Comparison of ENCODE assay signal across 9 mouse cellular contexts in genomic region chr1:131159573-131160327, GRCm38 (mm10). TPM values are rescaled to one million over a fixed set of nuclear protein-coding genes. Genes with fewer than 3 reads are reported as not detected.
A peak's percentile ranks its signal among the peaks of the same experiment; 100 is the strongest.
ATAC-seq and TF ChIP-seq lines count a peak whose summit lies in the region.
"Not testable (repeated sequence)": the region's sequence is repeated elsewhere in the genome, so short reads cannot be mapped to it uniquely, and the experiment has no call there.
"Had no signal": no experiment of that assay in that cellular context is flagged by ENCODE, and none has a peak within 500 bp of the region (broad histone marks: within the 10 kb centered on the region; RNA-seq: fewer than 3 reads in every experiment).

No protein-coding gene starts in this region.

- H3K4me1 ChIP-seq in ES-Bruce4 (ENCODE audit: control insufficient read depth, insufficient read depth, low read length); heart, embryonic 15.5 days (replicated peaks); limb, embryonic 12.5 days (replicated peaks); liver, embryonic 15.5 days (replicated peaks); lung, embryonic 15.5 days; stomach, embryonic 16.5 days (ENCODE audit: control insufficient read depth, insufficient read depth, low read length): not testable (repeated sequence)

- WGBS in heart, embryonic 15.5 days: 83% methylated on average over 3 of the region's 3 CpGs
- 80% methylated on average over 3 of the region's 3 CpGs for WGBS in limb, embryonic 12.5 days
- WGBS in liver, embryonic 15.5 days (ENCODE audit: insufficient replicate concordance): 60% methylated on average over 3 of the region's 3 CpGs
- WGBS in lung, embryonic 15.5 days: 76% methylated on average over 3 of the region's 3 CpGs
- 82% methylated on average over 3 of the region's 3 CpGs for WGBS in stomach, embryonic 16.5 days

- not testable (repeated sequence) for TF ChIP-seq POLR2A in ES-Bruce4 (IDR thresholded peaks at IDR 0.05; ENCODE audit: insufficient read depth, low read length)

- not testable (repeated sequence) for H3K9ac ChIP-seq in ES-Bruce4 (ENCODE audit: low read depth, poor library complexity, severe bottlenecking); heart, embryonic 15.5 days; limb, embryonic 12.5 days (replicated peaks); liver, embryonic 15.5 days; lung, embryonic 15.5 days; stomach, embryonic 16.5 days (ENCODE audit: low read length)

- not testable (repeated sequence) for TF ChIP-seq CTCF in ES-Bruce4 (IDR thresholded peaks at IDR 0.05; ENCODE audit: low read depth, low read length)

- not testable (repeated sequence) for H3K27me3 ChIP-seq in ES-Bruce4 (ENCODE audit: control insufficient read depth, insufficient read depth, low read length, poor library complexity, severe bottlenecking); heart, embryonic 15.5 days; limb, embryonic 12.5 days; liver, embryonic 15.5 days; lung, embryonic 15.5 days; stomach, embryonic 16.5 days (ENCODE audit: control insufficient read depth, insufficient read depth, low read length)

- TF ChIP-seq EP300 in ES-Bruce4 (IDR thresholded peaks at IDR 0.05; ENCODE audit: insufficient read depth, low read depth, low read length): not testable (repeated sequence)

- peak; percentile 29; the same call in 1 of the 2 replicates for ATAC-seq in erythroblast, adult 5-6 weeks (replicated peaks; ENCODE audit: low FRiP score, poor library complexity, severe bottlenecking)
- ATAC-seq in heart, embryonic 15.5 days (replicated peaks; ENCODE audit: insufficient number of reproducible peaks, insufficient read depth, low FRiP score, low read depth): peak; percentile 34; the same call in 1 of the 2 replicates
- 0 out of 2 replicates have a peak, but pooled peaks have one; percentile 56 for ATAC-seq in limb, embryonic 12.5 days (ENCODE audit: insufficient number of reproducible peaks, insufficient read depth, low FRiP score, low TSS enrichment, low read depth)
- ATAC-seq in liver, embryonic 15.5 days (ENCODE audit: insufficient read depth): peak; percentile 41; the same call in 1 of the 2 replicates
- peak; percentile 64 for ATAC-seq in lung, embryonic 15.5 days (ENCODE audit: borderline replicate concordance, extremely low read depth, low FRiP score, low TSS enrichment)
- ATAC-seq in megakaryocyte-erythroid progenitor cell, adult 5-6 weeks (replicated peaks; ENCODE audit: low FRiP score, low TSS enrichment, poor library complexity, severe bottlenecking): peak; percentile 71
- ATAC-seq in stomach, embryonic 16.5 days (ENCODE audit: insufficient read depth, low FRiP score): peak; percentile 78

- H3K27ac ChIP-seq in ES-Bruce4 (ENCODE audit: insufficient read depth, low read length): peak overlapping the region; percentile 76
- not testable (repeated sequence) for H3K27ac ChIP-seq in heart, embryonic 15.5 days; limb, embryonic 12.5 days; liver, embryonic 15.5 days (replicated peaks); lung, embryonic 15.5 days; stomach, embryonic 16.5 days (ENCODE audit: low read length)

- not testable (repeated sequence) for H3K9me3 ChIP-seq in ES-Bruce4 (replicated peaks; ENCODE audit: control insufficient read depth, insufficient read depth, low read length, poor library complexity, severe bottlenecking); heart, embryonic 15.5 days (replicated peaks); limb, embryonic 12.5 days; liver, embryonic 15.5 days (replicated peaks); lung, embryonic 15.5 days; stomach, embryonic 16.5 days (replicated peaks; ENCODE audit: control insufficient read depth, low read length)

- H3K4me2 ChIP-seq in heart, embryonic 15.5 days; limb, embryonic 12.5 days; liver, embryonic 15.5 days; lung, embryonic 15.5 days; stomach, embryonic 16.5 days (ENCODE audit: low read depth, low read length): not testable (repeated sequence)

- not testable (repeated sequence) for H3K4me3 ChIP-seq in ES-Bruce4 (ENCODE audit: low read depth, low read length); heart, embryonic 15.5 days; limb, embryonic 12.5 days (replicated peaks); liver, embryonic 15.5 days (replicated peaks); lung, embryonic 15.5 days; stomach, embryonic 16.5 days (replicated peaks; ENCODE audit: low read length)

- peaks cover 57% of the 10 kb centered on the region for H3K36me3 ChIP-seq in ES-Bruce4 (ENCODE audit: control insufficient read depth, insufficient read depth, low read length, poor library complexity, severe bottlenecking)
- H3K36me3 ChIP-seq in heart, embryonic 15.5 days: peaks cover 44% of the 10 kb centered on the region
- peaks cover 70% of the 10 kb centered on the region for H3K36me3 ChIP-seq in limb, embryonic 12.5 days
- peaks cover 58% of the 10 kb centered on the region for H3K36me3 ChIP-seq in liver, embryonic 15.5 days (replicated peaks)
- peaks cover 50% of the 10 kb centered on the region for H3K36me3 ChIP-seq in lung, embryonic 15.5 days
- peaks cover 24% of the 10 kb centered on the region for H3K36me3 ChIP-seq in stomach, embryonic 16.5 days (ENCODE audit: control insufficient read depth, insufficient read depth, low read length)

RNA-seq across cellular contexts. Expression of gene Eif2d, which starts 6.8 kb away (rescaled TPM):
- 96.5 and 99.1 TPM in 2 replicates for polyA plus RNA-seq in ES-Bruce4 (2011; ENCODE audit: insufficient read depth, insufficient read length, low read depth, missing spikeins)
- total RNA-seq in erythroblast, adult 5-6 weeks (2015; ENCODE audit: low replicate concordance): 10.8 and 13.6 TPM in 2 replicates
- total RNA-seq in erythroblast, adult 5-6 weeks (2017; ENCODE audit: low replicate concordance): 10.9 and 12.4 TPM in 2 replicates
- 41.2 and 47.9 TPM in 2 replicates for polyA plus RNA-seq in heart, embryonic 15.5 days (2015; fragmentation: Nextera tagmentation; extraction: Ambion mirVana)
- 66.1 and 68.8 TPM in 2 replicates for polyA plus RNA-seq in limb, embryonic 12.5 days (2016; fragmentation: Nextera tagmentation; extraction: Ambion mirVana)
- polyA plus RNA-seq in liver, embryonic 15.5 days (2015; fragmentation: Nextera tagmentation; extraction: Ambion mirVana): 26.0 and 28.1 TPM in 2 replicates
- 60.3 and 63.0 TPM in 2 replicates for polyA plus RNA-seq in lung, embryonic 15.5 days (2015; fragmentation: Nextera tagmentation; extraction: Ambion mirVana)
- total RNA-seq in megakaryocyte-erythroid progenitor cell, adult 5-6 weeks (2014; fragmentation: Nextera tagmentation): 73.6 and 79.4 TPM in 2 replicates
- 37.4 and 48.3 TPM in 2 replicates for total RNA-seq in megakaryocyte-erythroid progenitor cell, adult 5-6 weeks (2017)
- polyA plus RNA-seq in stomach, embryonic 16.5 days (2015; fragmentation: Nextera tagmentation; extraction: Ambion mirVana): 62.1 and 64.0 TPM in 2 replicates

RNA-seq across cellular contexts. Expression of gene Dyrk3, which starts 21.6 kb away (rescaled TPM):
- polyA plus RNA-seq in ES-Bruce4 (2011; ENCODE audit: insufficient read depth, insufficient read length, low read depth, missing spikeins): 27.3 and 27.6 TPM in 2 replicates
- total RNA-seq in erythroblast, adult 5-6 weeks (2015; ENCODE audit: low replicate concordance): 92.8 and 106 TPM in 2 replicates
- total RNA-seq in erythroblast, adult 5-6 weeks (2017; ENCODE audit: low replicate concordance): 97.3 and 107 TPM in 2 replicates
- 1.7 and 2.5 TPM in 2 replicates for polyA plus RNA-seq in heart, embryonic 15.5 days (2015; fragmentation: Nextera tagmentation; extraction: Ambion mirVana)
- 3.9 and 5.5 TPM in 2 replicates for polyA plus RNA-seq in limb, embryonic 12.5 days (2016; fragmentation: Nextera tagmentation; extraction: Ambion mirVana)
- 16.6 and 18.3 TPM in 2 replicates for polyA plus RNA-seq in liver, embryonic 15.5 days (2015; fragmentation: Nextera tagmentation; extraction: Ambion mirVana)
- polyA plus RNA-seq in lung, embryonic 15.5 days (2015; fragmentation: Nextera tagmentation; extraction: Ambion mirVana): 3.3 and 3.7 TPM in 2 replicates
- 18.2 and 19.6 TPM in 2 replicates for total RNA-seq in megakaryocyte-erythroid progenitor cell, adult 5-6 weeks (2014; fragmentation: Nextera tagmentation)
- 20.0 and 31.3 TPM in 2 replicates for total RNA-seq in megakaryocyte-erythroid progenitor cell, adult 5-6 weeks (2017)
- 2.9 and 3.4 TPM in 2 replicates for polyA plus RNA-seq in stomach, embryonic 16.5 days (2015; fragmentation: Nextera tagmentation; extraction: Ambion mirVana)
- total RNA-seq: gastrocnemius, adult 18-20 months had no signal
